Mouse (Mus musculus) midbrain, embryonic 16.5 days (tissue): Measurements from ENCODE around the gene Cald1. TPM values are rescaled to one million over a fixed set of nuclear protein-coding genes. Genes with fewer than 3 reads are reported as not detected.

Experiments
- ATAC-seq: fragments of 200-750 bp; cut with Nextera tagmentation; 2 replicates; pipeline ENCODE4 v1.8.0; 2017; ENCODE audit warnings: moderate TSS enrichment
- H3K27ac ChIP-seq: fragments of 300-500 bp; sonication (generic); 2 replicates; pipeline ENCODE4 v1.5.1; 2014; ENCODE audit warnings: mild to moderate bottlenecking, low read length, mixed read lengths
- H3K27me3 ChIP-seq: fragments of 300-500 bp; sonication (generic); 2 replicates; pipeline ENCODE4 v1.6.1; 2014; ENCODE audit warnings: low read depth, low read length, mixed read lengths; ENCODE audit not compliant: control insufficient read depth, insufficient read depth
- H3K36me3 ChIP-seq: fragments of 300-500 bp; sonication (generic); 2 replicates; pipeline ENCODE4 v1.6.1; 2014; ENCODE audit warnings: mild to moderate bottlenecking, low read length, moderate library complexity, mixed read lengths; ENCODE audit not compliant: control insufficient read depth, insufficient read depth
- H3K4me1 ChIP-seq: fragments of 300-500 bp; sonication (generic); 2 replicates; pipeline ENCODE4 v1.6.1; 2014; ENCODE audit warnings: mild to moderate bottlenecking, low read length, mixed read lengths; ENCODE audit not compliant: control insufficient read depth, insufficient read depth
- H3K4me2 ChIP-seq: fragments of 300-500 bp; sonication (generic); 2 replicates; pipeline ENCODE4 v1.6.1; 2014; ENCODE audit warnings: mild to moderate bottlenecking, low read length, mixed read lengths
- H3K4me3 ChIP-seq: fragments of 300-500 bp; sonication (generic); 2 replicates; pipeline ENCODE4 v1.5.1; 2014; ENCODE audit warnings: low read depth, mild to moderate bottlenecking, low read length, moderate library complexity, mixed read lengths
- H3K9ac ChIP-seq: fragments of 300-500 bp; sonication (generic); 2 replicates; pipeline ENCODE4 v1.6.1; 2014; ENCODE audit warnings: low read depth, low read length, mixed read lengths
- H3K9me3 ChIP-seq: fragments of 300-500 bp; sonication (generic); replicated peaks from 2 replicates; pipeline ENCODE4 v1.6.1; 2014; ENCODE audit warnings: mild to moderate bottlenecking, low read length, mixed read lengths; ENCODE audit not compliant: control insufficient read depth, poor library complexity, severe bottlenecking
- WGBS: fragments of 180-500 bp; shearing (Covaris S2); extraction: QIAGEN DNeasy Blood & Tissue Kit; methylation state at CpG from one replicate; pipeline ENCODE4 v1.1.7; 2014; 5-methylcytosine and 5-hydroxymethylcytosine counted together
- polyA plus RNA-seq: library from polyadenylated mRNA; unstranded; fragments of >200 nt; fragmentation: Nextera tagmentation; extraction: Ambion mirVana; gene quantifications from 2 replicates; pipeline ENCODE4 v1.2.1, GENCODE M21; 2015

Gene Cald1
- polyA plus RNA-seq, 1 experiment from 2014 or later = 52.1 TPM

- 68% methylated on average over 1 of the region's 1 CpGs for WGBS
Measured at GRCm38 (mm10) chr6:34726104-34726503, 127.8 kb downstream of the Cald1 start.

GRCm38 (mm10) chr6:34727316-34727983 is 129.2 kb downstream of the Cald1 start:
- H3K27ac ChIP-seq = no peak overlapping the region
- no peaks in the 10 kb centered on the region for H3K27me3 ChIP-seq
- H3K4me1 ChIP-seq = no peaks in the 10 kb centered on the region
- H3K9ac ChIP-seq = no peak overlapping the region
- no peak for ATAC-seq
- WGBS = 90% methylated on average over 15 of the region's 15 CpGs
- no peaks in the 10 kb centered on the region for H3K9me3 ChIP-seq
- no peak overlapping the region for H3K4me3 ChIP-seq
- no peaks in the 10 kb centered on the region for H3K36me3 ChIP-seq
- no peak overlapping the region for H3K4me2 ChIP-seq

More at GRCm38 (mm10) chr6:34726104-34726503, 127.8 kb downstream of the Cald1 start:
- no peak overlapping the region for H3K4me3 ChIP-seq
- H3K4me1 ChIP-seq = no peaks in the 10 kb centered on the region
- H3K9ac ChIP-seq = no peak overlapping the region
- H3K36me3 ChIP-seq = no peaks in the 10 kb centered on the region
- ATAC-seq = no peak
- H3K27me3 ChIP-seq = no peaks in the 10 kb centered on the region
- no peaks in the 10 kb centered on the region for H3K9me3 ChIP-seq
- H3K4me2 ChIP-seq = no peak overlapping the region
- no peak overlapping the region for H3K27ac ChIP-seq

GRCm38 (mm10) chr6:34729449-34730151 is 131.3 kb downstream of the Cald1 start:
- WGBS = 88% methylated on average over 8 of the region's 8 CpGs
- H3K4me1 ChIP-seq = no peaks in the 10 kb centered on the region
- H3K4me2 ChIP-seq = no peak overlapping the region
- H3K9ac ChIP-seq = no peak overlapping the region
- no peaks in the 10 kb centered on the region for H3K9me3 ChIP-seq
- ATAC-seq = no peak
- no peak overlapping the region for H3K27ac ChIP-seq
- no peaks in the 10 kb centered on the region for H3K36me3 ChIP-seq
- H3K27me3 ChIP-seq = no peaks in the 10 kb centered on the region
- H3K4me3 ChIP-seq = no peak overlapping the region

GRCm38 (mm10) chr6:34731007-34731406 is 132.7 kb downstream of the Cald1 start:
- Histone ChIP-seq H3K27me3 (no peaks in the 10 kb centered on the region), H3K4me2 (no peak overlapping the region), H3K4me3 (no peak overlapping the region), H3K4me1 (no peaks in the 10 kb centered on the region), H3K36me3 (no peaks in the 10 kb centered on the region), H3K27ac (no peak overlapping the region), H3K9ac (no peak overlapping the region), H3K9me3 (no peaks in the 10 kb centered on the region)
- 85% methylated on average over 6 of the region's 6 CpGs for WGBS
- no peak for ATAC-seq

- Histone ChIP-seq H3K9me3 (no peaks in the 10 kb centered on the region), H3K4me2 (no peak overlapping the region), H3K4me1 (no peaks in the 10 kb centered on the region), H3K27me3 (no peaks in the 10 kb centered on the region), H3K9ac (no peak overlapping the region), H3K36me3 (no peaks in the 10 kb centered on the region), H3K4me3 (no peak overlapping the region), H3K27ac (no peak overlapping the region)
- no peak for ATAC-seq
- 57% methylated on average over 9 of the region's 9 CpGs for WGBS
Measured at GRCm38 (mm10) chr6:34731529-34731928, 133.2 kb downstream of the Cald1 start.

- no peaks in the 10 kb centered on the region for H3K36me3 ChIP-seq
- no peaks in the 10 kb centered on the region for H3K27me3 ChIP-seq
- no peak overlapping the region for H3K4me2 ChIP-seq
- no peak overlapping the region for H3K4me3 ChIP-seq
- WGBS = 85% methylated on average over 13 of the region's 13 CpGs
- H3K27ac ChIP-seq = no peak overlapping the region
- ATAC-seq = no peak
- H3K9ac ChIP-seq = no peak overlapping the region
- H3K4me1 ChIP-seq = no peaks in the 10 kb centered on the region
- H3K9me3 ChIP-seq = no peaks in the 10 kb centered on the region
Measured at GRCm38 (mm10) chr6:34734940-34735695, 136.8 kb downstream of the Cald1 start.

- Histone ChIP-seq H3K4me3 (no peak overlapping the region), H3K9ac (no peak overlapping the region), H3K4me1 (no peaks in the 10 kb centered on the region), H3K36me3 (no peaks in the 10 kb centered on the region), H3K27me3 (no peaks in the 10 kb centered on the region), H3K4me2 (no peak overlapping the region), H3K9me3 (no peaks in the 10 kb centered on the region), H3K27ac (no peak overlapping the region)
- no peak for ATAC-seq
- WGBS = 66% methylated on average over 2 of the region's 2 CpGs
Measured at GRCm38 (mm10) chr6:34736934-34737333, 138.6 kb downstream of the Cald1 start.

GRCm38 (mm10) chr6:34743946-34744345 is 145.6 kb downstream of the Cald1 start:
- H3K36me3 ChIP-seq = no peaks in the 10 kb centered on the region
- no peak overlapping the region for H3K4me2 ChIP-seq
- no peaks in the 10 kb centered on the region for H3K27me3 ChIP-seq
- no peak overlapping the region for H3K4me3 ChIP-seq
- no peaks in the 10 kb centered on the region for H3K4me1 ChIP-seq
- H3K27ac ChIP-seq = no peak overlapping the region
- WGBS = 90% methylated on average over 4 of the region's 4 CpGs
- no peaks in the 10 kb centered on the region for H3K9me3 ChIP-seq
- H3K9ac ChIP-seq = no peak overlapping the region
- ATAC-seq = no peak

GRCm38 (mm10) chr6:34747846-34748245 is 149.5 kb downstream of the Cald1 start:
- Histone ChIP-seq H3K36me3 (no peaks in the 10 kb centered on the region), H3K9me3 (no peaks in the 10 kb centered on the region), H3K9ac (no peak overlapping the region), H3K4me2 (no peak overlapping the region), H3K4me3 (no peak overlapping the region), H3K27me3 (no peaks in the 10 kb centered on the region), H3K27ac (no peak overlapping the region), H3K4me1 (no peaks in the 10 kb centered on the region)
- 70% methylated on average over 6 of the region's 6 CpGs for WGBS
- no peak for ATAC-seq
